Mouse (Mus musculus): ENCODE measurements around the gene Iqce. TPM values are rescaled to one million over a fixed set of nuclear protein-coding genes. Genes with fewer than 3 reads are reported as not detected.

The Iqce gene
- total RNA-seq (2021): 1 to 10 TPM; 2.6 to 3.1 TPM
- long read RNA-seq, experiment 1, partial matches to known transcripts: 0 of 4 reads
- long read RNA-seq, experiment 1, other reads (novel, unspliced or antisense): 4 of 4 reads
- long read RNA-seq, experiment 2, partial matches to known transcripts: 1 of 4 reads
- long read RNA-seq, experiment 2, other reads (novel, unspliced or antisense): 3 of 4 reads

GRCm38 (mm10) chr5:140702103-140702513, at the start of gene Iqce:
Iqce (minus strand) TSS chr5:140702378.
- intact Hi-C loops (cut with DNase I): loop anchor here (10.0 kb wide), 1 partner anchor 377 kb away; the partner anchor contains the start of genes Mad1l1 and Nudt1
- DNase-seq: peak; percentile 94 to 96

DNA sequence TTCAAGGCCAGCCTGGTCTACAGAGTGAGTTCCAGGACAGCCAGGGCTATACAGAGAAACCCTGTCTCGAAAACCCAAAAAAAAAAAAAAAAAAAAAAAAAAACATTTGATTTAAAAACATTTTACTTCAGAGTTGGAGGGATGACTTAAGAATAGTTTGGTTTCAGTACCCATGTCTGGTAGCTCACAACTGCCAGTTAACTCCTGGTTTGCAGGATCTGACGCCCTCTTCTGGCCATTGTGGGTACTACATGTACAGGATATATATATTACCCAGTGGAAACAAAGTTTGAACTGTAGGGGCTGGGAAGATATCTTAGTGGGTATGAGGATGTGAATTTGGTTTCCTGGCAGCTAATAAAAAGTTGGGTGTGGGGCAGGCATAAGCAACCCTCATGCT, 48.7 kb upstream of the Iqce start:
- no peak for DNase-seq
- intact Hi-C loops (cut with DNase I): no loop called here

DNA sequence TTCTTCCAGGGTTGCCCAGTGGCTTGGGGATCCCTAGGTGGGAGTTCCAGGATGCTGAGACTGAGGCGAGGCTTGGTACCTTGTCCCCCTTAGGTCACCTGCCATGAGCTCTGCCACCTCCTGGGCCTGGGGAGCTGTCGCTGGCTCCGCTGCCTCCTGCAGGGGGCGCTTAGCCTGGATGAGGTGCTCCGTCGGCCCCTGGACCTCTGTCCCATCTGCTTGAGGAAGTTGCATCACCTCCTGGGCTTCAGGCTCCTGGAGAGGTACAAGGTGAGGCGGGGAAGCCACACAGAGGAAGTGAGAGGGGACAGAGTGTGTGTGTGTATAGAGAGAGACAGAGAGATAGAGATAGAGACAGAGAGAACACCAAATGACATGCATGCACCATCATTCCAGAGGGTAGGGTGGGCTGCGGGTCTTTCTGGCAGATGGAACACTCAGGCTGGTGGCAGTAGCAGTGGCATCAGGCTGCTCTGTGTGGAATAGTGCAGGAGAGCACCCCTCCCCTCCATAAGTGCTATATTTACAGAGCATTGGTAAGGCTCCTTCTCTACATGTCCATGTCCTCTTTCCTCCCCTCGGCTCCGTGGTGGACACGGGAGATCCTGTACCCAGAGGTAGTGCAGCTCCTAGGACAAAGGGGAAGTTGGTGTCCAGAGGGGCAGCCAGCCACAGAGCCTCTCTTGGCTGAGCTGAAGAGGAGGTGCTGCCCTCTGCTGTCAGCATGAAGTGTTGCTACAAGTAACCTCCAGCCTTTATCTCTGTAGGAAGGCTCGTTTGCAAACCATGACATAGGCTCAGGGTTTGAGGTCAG, 47.1 kb upstream of the Iqce start:
- intact Hi-C loops (cut with DNase I): loop anchor here (5.0 kb wide), 1 partner anchor 207 kb away; no protein-coding TSS in a partner anchor
- peak; percentile 64 to 65 for DNase-seq

DNA sequence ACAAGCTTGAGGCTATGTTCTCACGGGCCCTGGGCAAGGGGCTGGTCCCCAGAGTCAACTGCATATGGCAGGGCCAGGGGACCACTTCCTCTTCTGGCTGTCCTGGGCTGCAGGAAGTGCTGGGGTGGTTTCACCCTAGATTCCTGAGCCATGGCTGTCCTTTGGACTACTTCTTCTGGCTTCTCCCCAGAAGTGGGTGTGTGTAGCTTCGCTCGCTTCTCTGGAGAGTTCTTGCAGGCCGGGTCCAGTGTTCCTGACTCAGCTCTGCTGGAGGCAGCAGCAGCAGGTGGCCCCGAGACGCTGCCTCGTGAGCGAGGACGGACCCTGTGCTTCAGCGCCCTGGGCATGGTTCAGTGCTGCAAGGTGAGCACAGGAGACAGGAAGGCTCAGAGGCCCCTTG, 46.2 kb upstream of the Iqce start:
- no peak for DNase-seq
- intact Hi-C loops (cut with DNase I): loop anchor here (5.0 kb wide), 1 partner anchor 206 kb away; no protein-coding TSS in a partner anchor

DNA sequence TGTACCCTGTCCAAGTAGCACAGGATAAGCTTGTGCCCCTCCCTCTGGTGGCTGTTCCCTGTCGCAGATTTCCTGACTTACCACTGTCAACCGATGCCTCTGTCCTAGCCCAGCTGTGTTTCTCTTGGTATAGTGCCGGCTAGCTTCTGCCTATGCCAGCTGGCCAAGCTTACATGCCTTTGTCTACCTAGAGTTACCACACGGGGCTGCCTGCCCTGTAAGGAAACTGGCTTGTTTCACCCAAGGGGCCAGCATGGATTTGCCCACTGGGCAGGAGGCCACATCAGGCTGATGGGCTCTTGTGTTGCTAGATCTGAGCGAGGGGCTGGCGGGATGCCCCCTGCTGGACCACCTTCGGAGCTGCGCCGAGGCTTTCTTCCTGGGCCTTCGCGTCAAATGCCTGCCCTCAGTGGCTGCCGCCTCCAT, 41.5 kb upstream of the Iqce start:
- intact Hi-C loops (cut with DNase I): no loop called here
- DNase-seq: no peak

DNA sequence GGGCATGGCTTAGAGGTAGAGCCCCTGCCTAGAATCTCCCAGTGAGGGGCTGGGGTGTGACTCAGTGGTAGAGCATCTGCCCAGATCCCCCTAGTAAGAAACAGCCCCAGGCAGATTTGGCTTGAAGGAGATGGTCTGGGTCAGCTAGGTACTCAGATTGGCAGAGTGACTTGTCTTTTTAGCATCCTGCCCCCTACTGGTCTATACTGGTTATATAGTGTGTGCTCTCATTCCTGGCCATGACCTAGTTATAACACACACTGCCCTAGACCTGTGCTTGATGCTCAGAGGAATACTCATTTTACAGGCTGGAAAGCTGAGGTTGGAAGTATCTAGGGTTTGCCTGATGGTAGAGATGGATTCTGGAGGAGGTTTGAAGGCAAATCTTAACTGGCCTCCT, 39.7 kb upstream of the Iqce start:
- intact Hi-C loops (cut with DNase I): no loop called here
- no peak for DNase-seq

GRCm38 (mm10) chr5:140741040-140741439, 38.9 kb upstream of the Iqce start:
- DNase-seq: no peak
- intact Hi-C loops (cut with DNase I): no loop called here

DNA sequence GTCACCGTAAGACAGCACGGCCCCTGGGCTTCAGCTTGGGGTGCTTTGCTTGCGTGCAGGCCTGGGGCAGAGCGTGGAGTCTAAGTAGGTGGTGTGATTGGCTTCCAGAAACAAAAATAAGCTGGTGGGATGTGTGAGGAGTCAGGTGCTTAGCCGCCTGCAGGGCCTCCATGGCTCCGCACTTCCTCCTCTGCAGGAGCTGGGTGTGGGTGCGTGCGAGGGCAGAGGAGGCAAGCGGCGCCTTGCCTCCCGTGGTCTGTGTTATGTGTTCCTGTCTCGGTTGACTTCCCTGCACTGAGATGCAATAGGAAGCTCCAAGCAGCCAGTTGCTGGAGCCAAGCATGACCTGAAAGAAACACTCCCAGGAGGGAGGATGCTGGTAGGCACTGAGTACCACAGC, 37.6 kb upstream of the Iqce start:
- intact Hi-C loops (cut with DNase I): no loop called here
- DNase-seq: no peak

GRCm38 (mm10) chr5:140736166-140736565, 34.0 kb upstream of the Iqce start:
- intact Hi-C loops (cut with DNase I): no loop called here

GRCm38 (mm10) chr5:140735297-140735696, 33.1 kb upstream of the Iqce start:
- DNase-seq: no peak
- intact Hi-C loops (cut with DNase I): no loop called here

More at GRCm38 (mm10) chr5:140736166-140736565, 34.0 kb upstream of the Iqce start:
- DNase-seq: no peak

DNA sequence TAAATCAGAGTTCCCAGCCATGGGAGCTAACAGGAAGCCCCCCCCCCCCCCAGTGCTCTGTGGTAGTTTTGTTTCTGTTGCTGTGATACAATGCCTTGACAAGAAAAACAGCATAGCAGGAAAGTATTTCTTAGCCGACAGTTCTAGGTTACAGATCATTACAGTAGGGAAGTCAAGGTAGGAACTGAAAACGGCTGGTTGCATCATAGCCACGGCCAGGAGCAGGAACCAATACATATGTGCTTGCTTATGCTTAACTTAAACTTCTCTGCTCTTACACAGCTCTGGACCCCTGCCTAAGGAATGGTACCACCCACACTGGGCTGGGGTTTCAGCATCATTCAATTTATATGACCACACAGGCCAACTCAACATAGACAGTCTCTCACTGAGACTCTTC, 31.2 kb upstream of the Iqce start:
- DNase-seq: no peak

DNA sequence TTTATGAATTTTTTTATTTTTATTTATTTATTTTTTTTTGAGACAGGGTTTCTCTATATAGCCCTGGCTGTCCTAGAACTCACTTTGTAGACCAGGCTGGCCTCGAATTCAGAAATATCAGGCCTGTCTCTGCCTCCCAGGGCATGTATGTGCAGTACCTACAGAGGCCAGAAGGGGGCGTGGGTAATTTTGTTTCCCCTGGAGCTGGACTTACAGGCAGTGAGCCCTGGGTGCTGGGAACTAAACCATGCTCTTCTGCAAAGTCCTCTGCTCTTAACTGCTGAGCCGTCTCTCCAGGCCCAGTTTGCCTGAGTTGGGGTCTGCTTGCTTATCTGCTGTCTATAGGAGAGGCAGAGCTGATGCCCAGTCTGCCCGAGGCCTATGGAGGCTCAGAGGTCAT, 30.0 kb upstream of the Iqce start:
- intact Hi-C loops (cut with DNase I): no loop called here
- no peak for DNase-seq

More for the DNA sequence above, 31.2 kb upstream of the Iqce start:
- intact Hi-C loops (cut with DNase I): no loop called here

GRCm38 (mm10) chr5:140731040-140731797, 29.0 kb upstream of the Iqce start:
- DNase-seq: no peak
- intact Hi-C loops (cut with DNase I): no loop called here

GRCm38 (mm10) chr5:140726946-140727740, 25.0 kb upstream of the Iqce start:
- intact Hi-C loops (cut with DNase I): no loop called here
- DNase-seq: no peak

- intact Hi-C loops (cut with DNase I): no loop called here
- no peak for DNase-seq
Observed at GRCm38 (mm10) chr5:140726062-140726839, 24.1 kb upstream of the Iqce start.

- no peak for DNase-seq
- intact Hi-C loops (cut with DNase I): no loop called here
Observed at GRCm38 (mm10) chr5:140723822-140724221, 21.6 kb upstream of the Iqce start, which contains the start of gene Amz1. Amz1 (plus strand) TSS chr5:140724127.

- intact Hi-C loops (cut with DNase I): no loop called here
- no peak for DNase-seq
Observed at GRCm38 (mm10) chr5:140722121-140722520, 19.9 kb upstream of the Iqce start.

GRCm38 (mm10) chr5:140720773-140721172, 18.6 kb upstream of the Iqce start:
- no peak for DNase-seq
- intact Hi-C loops (cut with DNase I): no loop called here

DNA sequence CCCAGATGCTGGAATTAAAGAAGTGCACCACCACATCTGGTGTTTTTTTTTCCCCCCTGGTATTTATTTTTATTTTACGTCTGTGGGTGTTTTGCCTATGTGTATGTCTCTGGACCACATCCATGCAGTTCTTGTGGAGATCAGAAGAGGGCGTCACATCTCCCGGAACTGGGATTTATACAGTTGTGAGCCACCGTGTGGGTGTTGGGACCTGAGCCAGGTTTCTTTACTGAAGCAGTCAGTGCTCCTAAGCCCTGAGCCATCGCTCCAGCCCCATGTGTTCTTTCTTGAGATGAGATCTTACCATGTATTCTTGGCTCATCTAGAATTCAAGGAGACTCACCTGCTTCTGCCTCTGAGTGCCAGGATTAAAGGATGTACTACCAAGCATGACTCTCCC, 8.9 kb upstream of the Iqce start:
- intact Hi-C loops (cut with DNase I): no loop called here
- DNase-seq: no peak

Data from gastrocnemius, postnatal 36 days (tissue).